Mouse (Mus musculus): ENCODE results near the gene Bmf. TPM values are rescaled to one million over a fixed set of nuclear protein-coding genes. Genes with fewer than 3 reads are reported as not detected.

Gene Bmf
- total and polyA plus RNA-seq, 3 experiments: 2.9 to 7.0 (median 5.5) TPM

DNA sequence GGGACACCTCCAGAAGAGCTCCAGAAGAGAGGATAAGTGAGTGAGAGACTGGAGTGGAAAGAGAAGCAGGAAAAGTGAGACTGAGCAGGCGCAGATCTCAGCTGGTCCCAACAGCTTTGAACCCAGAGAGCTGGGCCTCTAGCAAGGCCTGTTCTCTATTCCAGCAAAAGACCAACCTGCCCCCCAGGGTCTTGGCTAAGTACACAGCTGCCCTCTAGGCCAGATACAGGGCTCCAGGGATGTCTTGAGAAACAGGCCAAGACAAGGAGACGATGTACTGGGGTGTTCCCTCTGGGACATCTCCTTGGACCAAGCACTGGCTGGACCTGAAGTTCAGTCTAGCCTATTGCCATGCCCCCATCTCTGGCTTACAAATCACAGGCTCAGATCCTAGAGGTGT is 49.3 kb downstream of the Bmf start:
- WGBS: 76% methylated on average over 2 of the region's 2 CpGs
- no peaks in the 10 kb centered on the region for H3K79me2 ChIP-seq (replicated peaks; ENCODE audit: control insufficient read depth, insufficient read depth, low read length)
- H3K27me3 ChIP-seq (ENCODE audit: control insufficient read depth, insufficient read depth, low read length): no peaks in the 10 kb centered on the region
- no peaks in the 10 kb centered on the region for H3K36me3 ChIP-seq (ENCODE audit: control insufficient read depth, insufficient read depth, low read length)
- H3K27ac ChIP-seq: no peak overlapping the region
- intact Hi-C loops (cut with DNase I): no loop called here
- no peak for TF ChIP-seq EP300 (IDR thresholded peaks at IDR 0.05; ENCODE audit: insufficient read depth, low read depth, low read length)
- TF ChIP-seq POLR2A (IDR thresholded peaks at IDR 0.05; ENCODE audit: insufficient read depth, low read depth, low read length): no peak
- no peak for TF ChIP-seq CTCF (IDR thresholded peaks at IDR 0.05)
- peaks cover 1% of the 10 kb centered on the region; the same call in 1 of the 2 replicates for H3K4me1 ChIP-seq (ENCODE audit: control insufficient read depth, insufficient read depth, low read length)
- no peak for DNase-seq
- no peak overlapping the region for H3K4me3 ChIP-seq
- H3K9ac ChIP-seq (ENCODE audit: low read depth, low read length): no peak overlapping the region

DNA sequence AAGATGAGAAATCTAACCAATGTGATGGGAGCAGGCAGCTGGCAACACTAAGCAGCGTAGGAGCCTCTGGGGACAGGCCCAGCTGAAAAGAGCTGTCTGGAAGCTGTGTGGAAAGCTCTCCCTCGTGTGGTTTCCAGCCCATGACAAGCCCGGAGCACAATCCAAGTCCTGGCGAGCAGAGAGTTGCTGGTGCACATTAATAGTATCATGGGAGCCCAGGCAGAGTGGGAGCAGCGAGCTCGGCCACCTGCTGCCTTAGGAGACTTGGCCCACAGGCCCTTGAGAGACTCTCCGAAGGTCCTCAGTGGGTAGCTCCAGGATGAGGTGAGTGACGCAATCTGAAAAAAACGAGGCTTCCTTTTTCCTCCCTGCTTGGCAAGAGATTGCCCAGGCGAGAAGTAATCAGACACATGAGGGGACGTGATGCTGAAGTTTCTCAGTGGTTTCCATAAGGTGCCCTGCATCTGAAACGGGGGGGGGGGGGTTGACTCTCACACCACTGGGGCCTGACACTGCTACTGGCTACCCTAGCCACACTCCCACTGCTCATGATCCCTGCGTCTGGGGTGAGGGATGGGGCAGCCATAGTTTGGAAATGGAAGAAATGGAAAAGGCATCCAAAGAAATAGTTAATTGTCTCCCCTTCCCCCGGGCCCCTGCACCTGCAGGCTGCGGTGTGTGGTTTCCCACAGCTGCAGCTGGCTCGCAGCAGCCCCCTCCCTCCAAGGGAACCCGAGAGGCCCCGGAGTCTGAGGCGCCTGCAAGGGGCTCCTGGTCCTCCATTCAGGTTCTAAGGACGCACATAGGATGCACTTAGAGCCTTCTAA is 50.1 kb downstream of the Bmf start:
- no peak overlapping the region for H3K4me3 ChIP-seq
- peaks cover 1% of the 10 kb centered on the region; the same call in 1 of the 2 replicates for H3K4me1 ChIP-seq (ENCODE audit: control insufficient read depth, insufficient read depth, low read length)
- peak; percentile 61 to 75 for DNase-seq
- no peaks in the 10 kb centered on the region for H3K27me3 ChIP-seq (ENCODE audit: control insufficient read depth, insufficient read depth, low read length)
- H3K79me2 ChIP-seq (replicated peaks; ENCODE audit: control insufficient read depth, insufficient read depth, low read length): no peaks in the 10 kb centered on the region
- no peak for TF ChIP-seq EP300 (IDR thresholded peaks at IDR 0.05; ENCODE audit: insufficient read depth, low read depth, low read length)
- no peak for TF ChIP-seq POLR2A (IDR thresholded peaks at IDR 0.05; ENCODE audit: insufficient read depth, low read depth, low read length)
- peak; percentile 40 for TF ChIP-seq CTCF (IDR thresholded peaks at IDR 0.05)
- H3K27ac ChIP-seq: no peak overlapping the region
- WGBS: 38% methylated on average over 20 of the region's 20 CpGs
- intact Hi-C loops (cut with DNase I): no loop called here
- no peak overlapping the region for H3K9ac ChIP-seq (ENCODE audit: low read depth, low read length)
- no peaks in the 10 kb centered on the region for H3K36me3 ChIP-seq (ENCODE audit: control insufficient read depth, insufficient read depth, low read length)

DNA sequence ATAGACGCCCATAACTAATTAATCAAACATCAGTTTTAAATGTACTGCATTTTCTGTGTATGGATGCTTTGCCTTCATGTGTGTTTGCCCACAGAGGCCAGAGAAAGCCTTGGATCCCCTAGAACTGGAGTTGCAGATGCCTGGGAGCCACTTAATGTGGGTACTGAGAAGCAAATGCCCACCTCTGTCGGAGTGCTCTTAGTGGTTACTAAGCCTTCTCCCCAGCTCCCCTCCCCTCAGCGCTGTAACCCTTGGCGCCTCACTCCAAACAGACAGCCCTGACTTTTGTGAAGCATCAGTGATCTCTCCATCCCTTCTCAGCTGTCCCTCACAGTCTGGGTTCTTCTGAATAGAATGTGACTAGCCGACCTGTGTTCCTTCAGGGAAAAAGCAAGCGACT is 51.0 kb downstream of the Bmf start:
- Histone ChIP-seq H3K27ac (no peak overlapping the region), H3K4me3 (no peak overlapping the region), H3K36me3 (ENCODE audit: control insufficient read depth, insufficient read depth, low read length) (no peaks in the 10 kb centered on the region), H3K4me1 (ENCODE audit: control insufficient read depth, insufficient read depth, low read length) (peaks cover 1% of the 10 kb centered on the region; the same call in 1 of the 2 replicates), H3K9ac (ENCODE audit: low read depth, low read length) (no peak overlapping the region), H3K27me3 (ENCODE audit: control insufficient read depth, insufficient read depth, low read length) (no peaks in the 10 kb centered on the region), H3K79me2 (replicated peaks; ENCODE audit: control insufficient read depth, insufficient read depth, low read length) (no peaks in the 10 kb centered on the region)
- DNase-seq: no peak
- intact Hi-C loops (cut with DNase I): no loop called here
- TF ChIP-seq POLR2A (IDR thresholded peaks at IDR 0.05; ENCODE audit: insufficient read depth, low read depth, low read length) (no peak), CTCF (IDR thresholded peaks at IDR 0.05) (no peak), EP300 (IDR thresholded peaks at IDR 0.05; ENCODE audit: insufficient read depth, low read depth, low read length) (no peak)
- WGBS: 92% methylated on average over 6 of the region's 6 CpGs

DNA sequence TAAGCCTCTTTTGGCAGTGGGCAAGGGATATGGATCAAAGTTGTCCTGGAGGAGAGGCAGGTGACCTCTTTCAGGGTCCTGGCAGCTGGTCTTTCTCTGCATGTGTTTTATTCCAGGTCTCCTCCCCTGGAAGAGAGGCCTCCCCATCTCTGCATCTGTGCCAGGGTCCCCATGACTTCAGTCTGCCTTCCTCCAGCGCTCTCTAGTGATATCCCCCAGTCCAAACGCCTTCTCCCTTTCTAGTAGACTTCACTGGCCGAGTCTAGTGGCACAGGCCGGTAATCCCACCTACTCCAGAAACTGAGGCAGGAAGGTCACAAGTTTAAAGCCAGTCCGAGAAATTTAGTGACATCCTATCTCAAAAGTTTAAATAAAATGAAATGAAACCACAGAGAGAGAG is 51.6 kb downstream of the Bmf start:
- Histone ChIP-seq H3K9ac (ENCODE audit: low read depth, low read length) (no peak overlapping the region), H3K4me3 (no peak overlapping the region), H3K27me3 (ENCODE audit: control insufficient read depth, insufficient read depth, low read length) (no peaks in the 10 kb centered on the region), H3K36me3 (ENCODE audit: control insufficient read depth, insufficient read depth, low read length) (no peaks in the 10 kb centered on the region), H3K4me1 (ENCODE audit: control insufficient read depth, insufficient read depth, low read length) (peaks cover 1% of the 10 kb centered on the region; the same call in 1 of the 2 replicates), H3K79me2 (replicated peaks; ENCODE audit: control insufficient read depth, insufficient read depth, low read length) (no peaks in the 10 kb centered on the region), H3K27ac (no peak overlapping the region)
- WGBS: 84% methylated on average over 5 of the region's 5 CpGs
- no peak for DNase-seq
- intact Hi-C loops (cut with DNase I): no loop called here
- TF ChIP-seq CTCF (IDR thresholded peaks at IDR 0.05) (no peak), EP300 (IDR thresholded peaks at IDR 0.05; ENCODE audit: insufficient read depth, low read depth, low read length) (no peak), POLR2A (IDR thresholded peaks at IDR 0.05; ENCODE audit: insufficient read depth, low read depth, low read length) (no peak)

DNA sequence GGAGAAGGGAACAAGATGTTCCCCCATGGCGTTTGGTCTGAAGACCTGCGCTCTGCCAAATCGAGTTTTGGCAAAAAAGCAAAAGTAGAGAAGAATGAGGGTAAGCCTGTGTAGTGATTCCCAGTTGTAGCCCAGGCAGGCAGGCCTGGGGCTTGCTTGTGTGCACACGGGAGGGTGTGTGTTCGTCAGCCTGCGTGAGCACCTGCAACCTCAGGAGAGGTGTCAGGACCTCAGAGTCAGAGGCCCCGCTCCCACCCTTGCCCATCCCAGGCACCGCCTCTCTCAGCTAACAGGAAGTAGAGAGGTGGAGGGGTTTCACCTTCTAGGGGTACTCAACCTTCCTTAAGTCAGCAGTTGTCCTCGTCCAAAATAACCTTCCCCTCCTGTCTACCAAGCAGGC is 54.5 kb downstream of the Bmf start:
- H3K79me2 ChIP-seq (replicated peaks; ENCODE audit: control insufficient read depth, insufficient read depth, low read length): no peaks in the 10 kb centered on the region
- no peaks in the 10 kb centered on the region for H3K27me3 ChIP-seq (ENCODE audit: control insufficient read depth, insufficient read depth, low read length)
- DNase-seq: no peak
- TF ChIP-seq EP300 (IDR thresholded peaks at IDR 0.05; ENCODE audit: insufficient read depth, low read depth, low read length) (no peak), CTCF (IDR thresholded peaks at IDR 0.05) (no peak), POLR2A (IDR thresholded peaks at IDR 0.05; ENCODE audit: insufficient read depth, low read depth, low read length) (no peak)
- H3K4me3 ChIP-seq: no peak overlapping the region
- intact Hi-C loops (cut with DNase I): no loop called here
- H3K9ac ChIP-seq (ENCODE audit: low read depth, low read length): no peak overlapping the region
- H3K27ac ChIP-seq: no peak overlapping the region
- H3K4me1 ChIP-seq (ENCODE audit: control insufficient read depth, insufficient read depth, low read length): peaks cover 14% of the 10 kb centered on the region
- no peaks in the 10 kb centered on the region for H3K36me3 ChIP-seq (ENCODE audit: control insufficient read depth, insufficient read depth, low read length)
- WGBS: 84% methylated on average over 9 of the region's 9 CpGs

DNA sequence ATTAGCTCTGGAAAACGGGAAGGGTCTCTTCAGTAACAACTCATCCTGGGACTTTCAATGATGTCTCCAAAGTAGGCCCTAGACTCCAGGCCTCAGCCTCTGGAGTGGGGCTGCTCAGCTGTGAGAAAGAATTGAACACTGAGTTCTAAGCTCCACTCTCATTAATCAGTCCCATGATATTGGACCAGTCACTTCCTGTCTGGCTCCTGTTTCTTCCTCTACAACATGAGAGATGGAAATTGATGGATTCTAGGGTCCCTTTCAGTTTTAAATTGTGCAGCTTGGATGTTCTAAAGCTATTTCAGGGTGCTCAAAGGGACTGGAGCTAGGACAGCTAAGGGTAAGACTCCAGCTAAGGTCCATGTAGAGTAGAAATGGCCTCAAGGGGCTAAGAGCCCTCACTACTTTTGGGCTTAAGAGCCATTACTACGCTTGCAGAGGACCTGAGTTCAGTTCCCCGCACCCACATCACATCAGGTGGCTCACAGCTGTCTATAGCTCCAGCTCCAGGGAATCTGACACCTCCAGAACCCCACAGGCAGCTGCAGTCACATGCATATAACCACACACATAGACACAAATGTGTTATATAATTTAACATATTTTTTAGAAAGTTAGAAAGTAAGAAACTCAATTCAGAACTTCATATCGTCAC is 57.6 kb downstream of the Bmf start:
- H3K36me3 ChIP-seq (ENCODE audit: control insufficient read depth, insufficient read depth, low read length): no peaks in the 10 kb centered on the region
- no peak for TF ChIP-seq POLR2A (IDR thresholded peaks at IDR 0.05; ENCODE audit: insufficient read depth, low read depth, low read length)
- TF ChIP-seq EP300 (IDR thresholded peaks at IDR 0.05; ENCODE audit: insufficient read depth, low read depth, low read length): no peak
- TF ChIP-seq CTCF (IDR thresholded peaks at IDR 0.05): no peak
- H3K4me1 ChIP-seq (ENCODE audit: control insufficient read depth, insufficient read depth, low read length): peaks cover 16% of the 10 kb centered on the region
- WGBS: 84% methylated on average over 4 of the region's 4 CpGs
- no peak for DNase-seq
- no peak overlapping the region for H3K9ac ChIP-seq (ENCODE audit: low read depth, low read length)
- no peaks in the 10 kb centered on the region for H3K27me3 ChIP-seq (ENCODE audit: control insufficient read depth, insufficient read depth, low read length)
- intact Hi-C loops (cut with DNase I): loop anchor here (2.0 kb wide), 1 partner anchor 19 kb away; no protein-coding TSS in a partner anchor
- H3K4me3 ChIP-seq: no peak overlapping the region
- H3K79me2 ChIP-seq (replicated peaks; ENCODE audit: control insufficient read depth, insufficient read depth, low read length): no peaks in the 10 kb centered on the region
- peak overlapping the region; percentile 23; the same call in 1 of the 2 replicates for H3K27ac ChIP-seq
